Mouse (Mus musculus) heart, adult 8-10 months (tissue): ENCODE measurements at regions not wholly inside any gene's neighbourhood (a gene's known extent, or its start where the extent isn't known, plus 50 kb on each side); places are given as distances from the start of the nearest gene placed in this dataset.

Source experiments
- DNase-seq: peaks from one replicate; pipeline ENCODE4 v3.0.0; 2022; ENCODE audit warnings: low spot score

DNA sequence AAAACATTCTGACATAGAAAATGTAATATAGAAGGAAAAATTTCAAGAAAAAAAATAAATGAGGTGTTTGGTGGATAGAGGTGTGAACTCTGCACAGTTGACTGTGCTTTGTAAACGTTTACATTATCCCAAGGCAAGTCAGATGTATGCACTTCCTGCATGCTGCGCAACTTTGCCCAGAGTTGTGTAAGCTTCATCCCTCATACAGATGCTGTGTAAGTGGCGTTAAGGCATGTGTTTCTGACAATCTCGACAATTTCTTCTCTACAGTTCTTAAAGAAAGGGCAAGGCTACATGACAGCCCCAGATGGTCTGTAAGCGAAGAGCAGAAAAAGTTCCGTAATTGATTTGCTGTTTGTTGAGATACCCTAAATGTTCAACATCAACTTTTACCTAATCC, 476.6 kb upstream of the Pitx2 start:
- no peak for DNase-seq

DNA sequence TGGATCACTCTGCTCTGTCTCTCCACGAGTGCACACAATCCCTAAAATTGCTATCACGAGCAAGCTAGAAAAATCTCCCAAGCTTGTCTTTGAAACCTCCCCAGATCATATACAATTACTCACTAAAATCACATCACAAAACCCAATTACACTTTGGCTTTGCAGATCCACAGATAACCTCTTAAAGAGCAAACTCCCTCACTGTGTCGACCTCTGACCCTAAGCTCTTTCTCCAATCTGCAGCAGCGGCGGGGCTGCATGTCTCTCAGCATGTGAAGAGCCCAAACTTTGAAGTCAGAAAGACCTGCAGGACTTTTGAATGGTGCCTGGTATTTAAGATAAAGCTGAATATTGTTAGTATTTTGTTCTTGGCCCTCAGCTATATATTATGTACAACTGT, 479.4 kb upstream of the Pitx2 start:
- no peak for DNase-seq

DNA sequence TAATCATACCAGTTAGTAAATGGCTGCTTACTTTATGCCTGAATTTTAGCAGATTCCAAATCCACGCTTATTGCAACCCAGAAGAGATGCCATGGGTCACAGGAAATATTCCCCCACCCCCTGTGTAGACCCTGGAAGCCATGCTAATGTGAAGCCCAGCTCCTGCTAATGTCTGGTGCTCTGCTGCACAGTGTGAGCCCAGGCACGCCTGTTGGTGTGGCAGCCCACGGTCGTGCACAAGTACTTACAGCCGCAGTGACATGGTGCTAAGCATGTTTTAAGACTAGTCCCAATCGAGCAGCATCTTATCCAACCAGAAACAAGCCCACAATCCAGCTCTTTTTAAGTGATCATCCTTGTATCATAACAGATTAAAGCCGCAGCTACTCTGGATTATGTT, 480.5 kb upstream of the Pitx2 start:
- no peak for DNase-seq

DNA sequence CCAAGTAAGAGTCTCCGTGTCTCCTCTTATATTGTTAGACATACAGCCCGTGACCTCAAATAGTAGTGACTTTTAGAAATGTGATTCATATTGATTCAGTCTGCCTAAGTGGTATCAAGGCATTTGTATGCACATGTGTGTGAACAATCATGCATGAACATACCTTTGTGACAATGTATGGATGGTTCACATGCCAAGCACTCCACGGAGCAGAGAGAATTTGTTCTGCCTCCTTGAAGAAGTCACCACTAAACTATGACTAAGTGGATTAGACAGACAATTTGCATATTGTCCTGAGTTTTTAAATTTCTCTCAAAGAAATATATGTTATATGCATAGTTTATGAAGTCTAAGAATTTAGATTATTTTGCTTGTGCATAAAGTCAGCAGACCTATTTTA, 492.4 kb upstream of the Pitx2 start:
- DNase-seq = no peak

DNA sequence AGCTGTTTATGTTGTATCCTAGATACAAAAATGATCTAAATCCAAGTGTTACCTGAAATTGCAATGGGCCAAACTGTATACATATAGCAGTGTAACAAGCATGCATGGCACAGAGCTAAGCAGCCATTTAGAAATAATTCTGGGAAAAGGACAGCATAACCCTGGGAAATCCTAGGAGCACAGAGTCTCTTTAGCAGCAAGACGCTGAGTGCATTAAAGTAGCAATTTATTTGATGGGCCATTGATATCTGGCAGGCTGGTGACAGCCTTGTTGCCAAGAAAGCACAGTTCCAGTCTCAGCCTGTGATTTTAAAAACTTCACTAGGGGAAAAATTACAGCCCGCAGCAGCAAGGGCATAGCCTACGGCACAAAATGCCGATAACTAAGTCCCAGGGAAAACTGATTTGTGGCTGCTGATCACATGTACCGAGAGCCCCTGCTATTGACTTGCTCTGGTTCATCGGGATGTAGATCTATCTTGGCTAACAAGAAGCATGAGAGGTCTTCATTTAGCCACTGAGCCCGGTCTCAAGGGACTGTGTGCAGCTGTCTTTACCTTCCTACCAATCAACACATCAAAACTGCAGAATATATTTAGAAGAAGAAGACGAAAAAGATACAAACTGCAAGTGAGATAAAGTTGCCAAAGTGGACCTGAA, 531.1 kb upstream of the Pitx2 start:
- DNase-seq = no peak

DNA sequence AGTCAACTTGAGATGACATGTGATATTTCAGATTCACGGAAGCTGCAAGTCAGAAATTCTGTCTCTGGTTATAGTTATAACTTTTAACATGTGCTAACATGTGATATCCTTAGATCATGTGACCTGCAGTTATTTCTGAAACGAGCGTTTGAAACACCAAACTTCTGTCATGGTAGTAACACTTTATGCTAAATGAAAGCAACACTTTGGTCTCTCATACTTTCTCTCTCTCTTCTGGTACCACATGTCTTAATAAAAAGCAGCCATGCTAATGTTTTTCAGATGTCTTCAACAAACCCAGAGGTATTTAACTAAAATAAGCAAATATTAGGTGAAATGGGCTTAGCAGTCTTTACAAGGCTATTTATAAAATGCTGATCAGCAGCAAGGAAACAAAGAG, 534.5 kb upstream of the Pitx2 start:
- DNase-seq = no peak

DNA sequence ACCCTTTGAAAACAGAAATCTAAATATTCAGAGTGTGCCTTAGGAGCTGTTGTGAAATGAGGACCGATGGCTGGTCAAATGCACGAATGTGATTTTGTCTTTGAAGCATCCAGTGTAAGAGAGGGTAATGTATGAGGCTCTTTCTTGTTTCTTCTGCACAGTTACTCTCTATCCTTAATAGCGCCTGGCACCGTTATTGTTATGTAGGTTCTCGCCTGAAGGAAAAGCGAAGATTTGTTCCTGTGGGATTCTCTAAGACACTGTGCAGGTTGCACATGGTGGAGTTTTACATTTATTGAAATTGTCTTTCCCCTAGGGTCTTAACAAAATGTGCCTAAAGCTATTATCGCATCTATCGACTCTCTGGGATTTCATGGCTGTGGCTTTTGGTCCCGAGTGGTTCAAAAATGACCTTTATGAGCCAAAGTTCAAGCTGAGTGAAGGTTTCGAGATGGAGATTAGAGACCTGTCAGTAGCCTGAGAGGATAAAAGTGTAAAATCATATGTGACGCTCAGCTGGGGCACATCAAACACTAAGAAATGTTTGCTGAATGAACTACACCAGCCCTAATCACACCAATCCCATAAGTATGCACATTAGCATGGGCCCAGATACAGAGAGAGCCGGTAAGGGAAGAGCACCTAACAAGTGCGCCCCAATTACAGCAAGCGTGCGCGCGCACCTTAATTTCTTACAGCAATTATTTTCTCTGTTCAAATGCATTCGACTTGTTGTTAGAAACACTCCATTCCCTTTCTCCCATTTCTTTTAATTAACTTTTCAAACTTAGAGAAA, 562.5 kb upstream of the Pitx2 start:
- no peak for DNase-seq

DNA sequence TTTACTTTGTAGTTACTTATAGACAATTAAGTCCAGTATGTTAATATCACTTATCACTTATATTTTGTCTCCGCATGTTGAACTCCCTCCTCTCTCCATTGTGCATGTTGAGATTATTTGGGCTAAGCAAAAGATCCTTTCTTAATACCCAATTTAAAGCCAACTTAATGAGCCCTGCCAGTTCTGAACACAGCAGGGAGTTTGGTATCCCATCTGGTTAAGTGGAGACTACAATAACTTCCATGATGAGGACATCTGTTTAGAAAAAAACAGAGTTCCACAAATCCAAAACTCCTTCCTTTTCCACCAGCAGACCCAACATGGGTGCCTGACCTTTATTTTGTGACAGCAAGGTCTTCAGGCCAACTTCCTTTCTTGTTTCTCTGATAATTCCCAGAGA, 572.0 kb upstream of the Pitx2 start:
- no peak for DNase-seq

DNA sequence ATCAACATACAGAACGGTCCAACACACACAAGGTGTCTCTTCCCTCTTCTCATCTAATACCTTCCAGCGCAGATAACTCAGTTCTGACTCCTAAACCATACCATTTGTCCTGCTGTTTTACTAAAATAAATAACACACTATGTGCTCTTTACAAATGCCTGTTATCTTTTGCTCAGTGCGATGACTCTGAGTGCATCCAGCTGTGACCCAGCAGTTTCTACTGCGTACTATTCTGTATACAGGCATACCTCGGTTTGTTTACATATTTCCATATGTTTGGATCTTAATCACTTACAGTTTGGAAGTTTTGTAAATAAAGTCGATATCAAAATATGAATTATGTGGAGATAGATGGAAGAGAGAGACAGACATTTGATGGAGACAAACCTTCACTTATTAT, 583.0 kb upstream of the Pitx2 start:
- no peak for DNase-seq

DNA sequence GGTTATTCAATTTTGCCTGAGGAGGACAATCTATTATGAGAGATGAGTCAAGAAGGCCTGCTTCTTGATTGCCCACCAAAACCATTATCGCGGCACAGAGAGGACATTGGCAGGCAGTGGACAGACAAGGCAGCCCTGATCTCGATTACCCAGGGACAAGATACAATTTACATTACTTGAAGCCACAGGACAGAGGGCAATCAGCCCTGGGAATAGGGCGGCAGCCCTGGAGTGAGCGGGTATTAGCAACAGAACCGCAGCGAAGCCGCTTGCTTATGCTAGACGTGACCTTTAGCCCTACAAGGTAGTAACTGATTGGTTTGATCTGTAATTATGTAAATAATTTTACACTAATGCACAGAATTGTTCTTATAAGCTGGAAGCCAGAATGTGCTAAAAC, 586.0 kb upstream of the Pitx2 start:
- no peak for DNase-seq

DNA sequence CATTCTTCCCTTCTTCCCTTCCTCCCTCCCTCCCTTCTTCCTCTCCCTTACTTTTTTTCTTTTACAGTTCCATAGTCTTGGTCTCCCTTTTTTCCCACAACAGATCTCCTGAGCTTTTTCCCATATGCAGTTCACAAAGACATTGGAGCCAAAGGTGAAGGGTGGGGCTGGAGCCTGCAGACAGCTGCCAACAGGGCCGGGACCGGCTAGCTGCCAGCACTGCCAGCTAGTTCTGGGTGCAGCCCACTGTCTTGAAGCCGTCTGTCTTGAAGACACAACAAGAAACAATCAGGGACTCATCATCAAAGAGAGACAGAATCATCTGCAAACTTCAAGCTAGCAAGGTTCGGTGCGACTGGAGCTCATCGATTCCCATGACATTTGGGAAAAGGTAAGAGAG, 588.9 kb upstream of the Pitx2 start:
- no peak for DNase-seq

DNA sequence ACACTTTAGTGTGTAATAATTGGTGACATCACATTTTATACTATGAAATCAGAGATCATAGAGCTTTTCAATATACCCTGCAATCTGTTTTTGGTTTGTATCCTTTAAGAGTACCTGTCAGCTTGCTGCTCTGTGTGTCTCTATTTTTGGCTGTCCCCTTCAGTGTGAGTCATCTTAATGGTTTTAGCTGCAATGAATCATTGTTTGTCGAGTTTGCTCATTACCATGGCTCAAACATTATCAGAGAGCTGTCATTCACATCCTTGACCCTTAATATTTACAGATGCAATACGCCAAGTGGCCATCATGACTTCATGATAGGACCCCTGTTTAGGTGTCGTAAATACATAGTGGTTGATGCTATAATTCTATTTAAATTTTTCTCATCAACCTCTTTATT, 591.0 kb upstream of the Pitx2 start:
- peak; percentile 8 for DNase-seq

DNA sequence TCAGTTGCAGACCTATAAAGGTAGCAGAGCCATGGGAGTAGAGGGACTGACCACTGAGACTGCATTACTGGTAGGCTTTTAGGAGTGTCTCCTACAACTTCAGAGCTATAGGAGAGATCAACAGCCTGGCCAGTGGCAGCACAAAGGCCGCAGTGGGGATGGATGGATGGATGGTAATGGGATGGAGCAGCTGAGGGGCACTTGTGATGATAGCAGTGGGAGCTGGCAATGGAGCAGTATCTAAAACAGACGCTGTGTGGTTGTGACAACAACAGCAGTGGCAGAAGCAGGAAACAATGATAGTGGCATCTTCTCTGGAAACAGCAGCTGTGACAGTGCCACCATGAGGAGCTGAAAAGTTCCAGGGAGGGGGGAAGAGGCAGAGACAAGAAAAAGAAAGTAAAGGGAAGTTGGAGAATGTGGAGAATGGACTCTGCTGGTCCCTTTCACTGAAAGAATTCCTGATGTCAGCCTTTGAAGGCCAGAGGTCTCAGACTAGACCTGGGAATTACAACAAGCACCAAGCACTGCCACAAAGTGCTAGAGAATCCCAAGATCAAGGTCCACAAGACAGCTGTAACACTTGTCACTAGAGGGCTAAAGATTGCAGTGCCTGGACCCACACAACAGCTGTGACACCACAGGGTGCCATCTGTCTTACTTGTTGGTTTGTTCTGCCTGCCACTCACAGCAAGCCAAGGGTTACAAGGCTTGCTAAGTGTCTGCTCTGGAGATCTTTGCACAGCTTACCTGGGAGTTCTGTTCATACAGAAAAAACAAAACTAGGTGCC, 624.1 kb upstream of the Pitx2 start:
- DNase-seq = no peak

DNA sequence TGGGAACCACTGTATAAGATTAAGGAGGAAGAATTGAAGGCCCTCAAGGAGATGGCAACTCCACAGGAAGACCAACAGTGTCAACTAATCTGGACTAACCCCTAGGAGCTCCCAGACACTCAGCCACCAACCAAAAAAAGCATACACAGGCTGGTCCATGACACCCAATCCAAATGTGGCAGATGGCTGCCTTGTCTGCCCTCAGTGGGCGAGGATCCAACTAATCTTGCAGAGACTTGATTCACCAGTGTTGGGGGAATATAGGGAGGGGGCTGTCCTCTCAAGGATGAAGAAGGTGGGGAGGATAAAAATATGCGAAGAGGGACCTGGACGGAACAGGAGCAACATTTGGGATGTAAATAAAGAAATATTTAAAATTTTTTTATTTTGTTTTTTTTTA, 629.1 kb upstream of the Pitx2 start:
- DNase-seq = no peak

DNA sequence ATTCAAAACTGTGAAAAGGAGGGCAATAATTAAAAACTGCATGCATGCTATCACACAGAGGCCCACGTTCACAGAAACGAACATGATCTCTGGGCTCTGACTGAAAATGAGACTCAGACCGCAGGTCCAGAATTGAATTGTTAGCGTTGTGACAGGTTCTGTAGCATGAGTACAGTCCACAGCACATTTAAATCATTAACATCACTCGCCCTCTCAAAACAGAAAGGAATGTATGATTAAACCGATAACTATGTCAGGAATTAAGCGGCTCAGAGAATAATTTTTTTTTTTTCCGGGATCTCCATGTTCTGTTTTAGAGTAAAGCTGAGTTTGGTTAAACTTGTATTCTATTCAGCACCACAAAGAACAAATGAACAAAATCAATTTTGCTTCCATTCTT, 634.3 kb upstream of the Pitx2 start:
- no peak for DNase-seq

DNA sequence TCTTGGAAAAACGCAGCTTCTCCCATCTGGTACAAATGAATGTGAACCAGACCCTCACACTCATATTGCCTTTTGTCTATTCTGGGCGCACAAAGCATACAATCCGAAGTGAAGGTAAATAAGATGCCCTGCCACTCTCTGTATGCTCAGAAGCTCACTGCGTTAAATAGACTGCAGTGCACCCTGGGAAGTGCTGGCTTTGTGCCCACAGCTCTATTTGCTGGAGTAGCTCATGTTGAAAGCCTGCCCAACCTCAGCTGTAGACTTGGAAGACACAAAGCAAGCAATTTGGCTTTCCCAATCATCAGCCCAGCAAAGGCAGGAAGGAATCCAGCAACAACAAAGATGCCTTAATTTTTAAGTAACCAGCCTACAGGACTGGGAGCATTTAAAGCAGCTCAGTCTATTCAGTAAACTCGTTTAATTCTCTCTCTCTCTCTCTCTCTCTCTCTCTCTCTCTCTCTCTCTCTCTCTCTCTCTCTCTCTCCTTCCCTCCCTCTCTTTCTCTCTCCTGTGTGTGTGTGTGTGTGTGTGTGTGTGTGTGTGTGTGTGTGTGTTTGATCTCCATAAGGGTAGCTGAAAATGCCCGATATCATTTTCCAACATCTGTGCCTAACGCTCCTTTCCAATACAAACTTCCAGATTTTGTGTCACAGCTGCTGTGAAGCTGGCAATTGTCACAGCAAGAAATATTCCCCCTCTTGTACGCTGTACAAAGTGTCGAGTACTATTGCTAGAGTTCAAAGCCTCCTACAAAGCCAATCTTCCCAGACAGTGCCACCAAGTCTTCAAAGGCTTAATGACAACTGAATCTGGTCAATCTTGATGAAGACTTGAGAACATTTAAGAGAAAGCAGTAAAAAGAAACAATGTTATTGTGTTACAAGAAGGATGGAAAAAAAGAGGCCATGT, 650.5 kb upstream of the Fam241a start:
- DNase-seq = peak; percentile 51

DNA sequence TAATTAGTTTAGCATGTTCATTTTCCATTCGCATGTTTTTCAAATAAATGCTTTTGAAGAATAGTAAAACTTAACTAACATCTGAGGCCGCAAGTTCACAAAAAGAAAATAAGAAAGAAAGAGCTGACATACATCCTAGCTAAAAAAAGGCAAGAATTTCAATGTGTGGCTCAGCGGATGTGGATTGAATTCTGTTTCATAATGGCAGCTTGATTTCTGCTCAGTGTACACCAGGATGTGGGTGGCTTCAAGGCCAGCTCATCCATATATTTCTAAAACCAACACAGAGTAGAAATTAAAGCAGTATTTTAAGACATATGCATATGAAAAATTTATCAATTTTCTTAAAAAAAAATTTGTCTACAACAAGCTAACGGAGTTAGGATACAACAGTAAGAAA, 629.3 kb upstream of the Fam241a start:
- no peak for DNase-seq

DNA sequence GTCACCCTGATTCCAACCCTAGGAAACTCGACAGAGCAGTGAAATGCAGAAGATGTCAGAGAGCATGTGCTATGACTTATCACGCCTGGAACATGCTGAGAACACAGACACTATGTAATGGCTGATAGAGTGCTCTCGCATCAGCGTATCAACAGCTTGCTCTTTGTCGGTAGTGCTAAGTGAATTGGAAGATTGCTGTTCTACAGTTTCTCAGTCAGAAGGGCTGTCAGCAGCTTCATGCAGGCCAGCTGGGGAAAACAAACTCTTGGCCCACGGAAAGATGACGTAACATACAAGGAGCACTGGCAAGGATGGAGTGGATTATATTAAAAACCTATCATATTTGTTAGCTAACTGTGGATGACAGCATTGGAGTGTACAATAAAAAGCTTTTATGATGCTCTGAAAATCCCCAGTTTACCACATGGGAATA, 624.6 kb upstream of the Fam241a start:
- DNase-seq = peak; percentile 73

DNA sequence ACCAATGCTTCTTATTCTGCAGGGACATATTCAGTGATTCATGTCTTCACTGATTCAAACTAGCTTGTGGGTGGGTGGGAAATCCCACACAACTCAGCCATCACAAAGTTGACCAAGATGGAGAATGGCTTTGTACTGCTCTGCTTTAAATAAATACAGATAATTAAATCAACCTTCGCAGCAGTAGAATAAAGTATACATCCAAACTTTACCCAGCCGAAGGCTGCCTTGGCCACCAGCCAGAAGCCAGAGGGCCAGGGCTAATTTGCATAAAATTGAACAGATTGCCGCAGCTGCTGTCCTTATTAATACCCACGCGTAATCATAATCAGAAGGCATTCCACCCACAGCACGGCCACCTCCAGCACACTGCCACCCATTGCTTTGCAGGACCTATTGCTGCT, 623.8 kb upstream of the Fam241a start:
- DNase-seq = peak; percentile 4

DNA sequence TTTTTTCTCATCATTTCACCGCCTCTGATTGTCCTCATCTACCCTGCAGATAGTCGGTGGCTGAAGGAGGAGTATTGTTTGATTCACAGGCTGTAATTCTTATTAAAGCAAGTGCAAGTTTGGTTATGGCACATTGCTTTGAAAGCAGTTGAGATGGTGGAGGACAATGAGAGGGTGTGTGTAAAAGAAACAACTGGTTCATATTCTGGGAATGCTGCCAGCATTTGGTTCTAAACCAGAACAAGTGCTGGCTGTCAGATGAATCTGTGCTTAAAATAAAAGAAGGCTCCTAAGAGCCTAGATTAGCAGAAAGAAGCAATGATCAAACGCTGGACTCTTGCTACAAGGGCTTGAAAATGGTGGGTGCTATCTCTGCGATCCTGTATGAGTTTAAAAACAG, 622.7 kb upstream of the Fam241a start:
- DNase-seq = peak; percentile 47

DNA sequence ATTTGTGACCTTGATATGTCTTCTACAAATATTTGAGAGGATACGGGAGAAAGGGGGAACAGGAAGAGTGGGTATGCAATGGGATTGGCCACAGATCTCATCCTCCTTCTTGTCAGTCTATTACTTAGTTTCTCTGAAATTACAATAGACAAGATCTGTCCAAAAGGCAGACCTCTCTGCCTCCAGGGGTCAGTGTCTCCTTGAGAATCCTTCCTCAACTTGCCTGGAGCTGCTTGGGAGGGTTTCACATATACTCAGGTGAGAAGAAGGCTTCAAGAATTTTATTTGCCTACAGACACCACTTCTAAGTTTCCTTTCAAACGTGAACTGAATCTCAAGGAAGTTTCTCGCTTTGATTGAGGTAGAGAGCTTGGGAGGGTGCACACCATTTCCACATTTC, 575.0 kb upstream of the Fam241a start:
- DNase-seq = no peak

DNA sequence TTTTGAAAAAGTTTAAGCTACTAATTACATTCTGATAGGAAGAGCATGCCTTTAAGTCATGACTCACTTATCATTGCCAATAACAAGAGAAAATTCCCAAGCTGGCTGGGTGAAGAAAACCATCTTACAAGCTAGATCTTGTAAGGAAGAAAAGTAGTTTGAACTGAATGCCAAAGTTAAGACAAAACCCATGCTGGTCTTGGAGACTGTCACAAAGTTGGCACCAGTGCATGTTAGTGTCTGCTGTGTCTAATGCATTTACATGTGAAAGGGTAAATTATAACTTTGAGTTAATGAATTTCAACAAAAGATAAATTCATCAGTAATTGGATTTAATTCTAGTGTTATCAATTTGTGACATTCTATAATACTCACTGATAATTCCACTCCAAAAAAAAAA, 533.6 kb upstream of the Fam241a start:
- DNase-seq = no peak
